Mouse (Mus musculus): ENCODE results near the gene Mrpl34. TPM values are rescaled to one million over a fixed set of nuclear protein-coding genes. Genes with fewer than 3 reads are reported as not detected.

Gene Mrpl34
- total RNA-seq, 2 experiments from 2014 or later: 47.3 to 68.9 TPM

GRCm38 (mm10) chr8:71485142-71486135 is 20.7 kb downstream of the Mrpl34 start, which contains the start of gene Ano8:
Gene Ano8 (minus strand): TSS chr8:71485963.
- intact Hi-C loops (cut with DNase I): no loop called here
- peak; percentile 87 to 91 for DNase-seq (ENCODE audit: low spot score in 2 of 2)

GRCm38 (mm10) chr8:71486136-71486529 is 21.4 kb downstream of the Mrpl34 start:
- no peak for DNase-seq (ENCODE audit: low spot score in 2 of 2)
- intact Hi-C loops (cut with DNase I): no loop called here

- DNase-seq (ENCODE audit: low spot score in 2 of 2): peak; percentile 78 to 81
- intact Hi-C loops (cut with DNase I): loop anchor here (1.0 kb wide), 1 partner anchor 19 kb away; no protein-coding TSS in a partner anchor
Observed at GRCm38 (mm10) chr8:71487691-71488445, 23.1 kb downstream of the Mrpl34 start, which contains the start of gene Gtpbp3. Gene Gtpbp3 (plus strand): TSS chr8:71488103.

- intact Hi-C loops (cut with DNase I): loop anchor here (1.0 kb wide), 1 partner anchor 19 kb away; no protein-coding TSS in a partner anchor
- DNase-seq (ENCODE audit: low spot score in 2 of 2): peak; percentile 78 to 88
Observed at GRCm38 (mm10) chr8:71488454-71488853, 23.7 kb downstream of the Mrpl34 start.

- peak; percentile 70 to 75 for DNase-seq (ENCODE audit: low spot score in 2 of 2)
- intact Hi-C loops (cut with DNase I): loop anchor here (2.0 to 5.0 kb wide), 2 partner anchors 26 to 37 kb away; no protein-coding TSS in a partner anchor
Observed at GRCm38 (mm10) chr8:71495039-71495438, 30.3 kb downstream of the Mrpl34 start.

- no peak for DNase-seq (ENCODE audit: low spot score in 2 of 2)
- intact Hi-C loops (cut with DNase I): loop anchor here (2.0 to 5.0 kb wide), 2 partner anchors 25 to 36 kb away; no protein-coding TSS in a partner anchor
Observed at GRCm38 (mm10) chr8:71495811-71496210, 31.1 kb downstream of the Mrpl34 start.

GRCm38 (mm10) chr8:71496481-71496880 is 31.7 kb downstream of the Mrpl34 start:
- intact Hi-C loops (cut with DNase I): loop anchor here (5.0 kb wide), 1 partner anchor 36 kb away; no protein-coding TSS in a partner anchor

GRCm38 (mm10) chr8:71497077-71497645 is 32.4 kb downstream of the Mrpl34 start:
- intact Hi-C loops (cut with DNase I): loop anchor here (5.0 kb wide), 1 partner anchor 35 kb away; no protein-coding TSS in a partner anchor
- DNase-seq (ENCODE audit: low spot score in 2 of 2): no peak

More at GRCm38 (mm10) chr8:71496481-71496880, 31.7 kb downstream of the Mrpl34 start:
- peak in 1 of 2 experiments; percentile 37 for DNase-seq (ENCODE audit: low spot score in 2 of 2)

GRCm38 (mm10) chr8:71497881-71498501 is 33.2 kb downstream of the Mrpl34 start:
- no peak for DNase-seq (ENCODE audit: low spot score in 2 of 2)
- intact Hi-C loops (cut with DNase I): loop anchor here (5.0 kb wide), 1 partner anchor 34 kb away; no protein-coding TSS in a partner anchor

- intact Hi-C loops (cut with DNase I): loop anchor here (5.0 kb wide), 1 partner anchor 33 kb away; no protein-coding TSS in a partner anchor
- DNase-seq (ENCODE audit: low spot score in 2 of 2): no peak
Observed at GRCm38 (mm10) chr8:71498816-71499690, 34.3 kb downstream of the Mrpl34 start.

- intact Hi-C loops (cut with DNase I): no loop called here
- DNase-seq (ENCODE audit: low spot score in 2 of 2): no peak
Observed at GRCm38 (mm10) chr8:71504349-71504748, 39.6 kb downstream of the Mrpl34 start.

GRCm38 (mm10) chr8:71505326-71505725 is 40.6 kb downstream of the Mrpl34 start:
- no peak for DNase-seq (ENCODE audit: low spot score in 2 of 2)
- intact Hi-C loops (cut with DNase I): no loop called here

GRCm38 (mm10) chr8:71505979-71506378 is 41.2 kb downstream of the Mrpl34 start:
- intact Hi-C loops (cut with DNase I): no loop called here
- DNase-seq (ENCODE audit: low spot score in 2 of 2): no peak

GRCm38 (mm10) chr8:71507589-71508104 is 42.9 kb downstream of the Mrpl34 start:
- DNase-seq (ENCODE audit: low spot score in 2 of 2): peak; percentile 80 to 86
- intact Hi-C loops (cut with DNase I): loop anchor here (1.0 kb wide), 1 partner anchor 19 kb away; the partner anchor contains the start of gene Gtpbp3

- intact Hi-C loops (cut with DNase I): no loop called here
Observed at GRCm38 (mm10) chr8:71509316-71509715, 44.6 kb downstream of the Mrpl34 start.

GRCm38 (mm10) chr8:71511644-71512043 is 46.9 kb downstream of the Mrpl34 start, which contains the start of gene Plvap:
Gene Plvap (minus strand): TSS chr8:71511752.
- DNase-seq (ENCODE audit: low spot score in 2 of 2): no peak
- intact Hi-C loops (cut with DNase I): no loop called here

More at GRCm38 (mm10) chr8:71509316-71509715, 44.6 kb downstream of the Mrpl34 start:
- DNase-seq (ENCODE audit: low spot score in 2 of 2): no peak

- DNase-seq (ENCODE audit: low spot score in 2 of 2): no peak
- intact Hi-C loops (cut with DNase I): no loop called here
Observed at GRCm38 (mm10) chr8:71513018-71513754, 48.4 kb downstream of the Mrpl34 start.
